14 mouse cellular contexts compared by ENCODE assay signal in the genomic region with DNA sequence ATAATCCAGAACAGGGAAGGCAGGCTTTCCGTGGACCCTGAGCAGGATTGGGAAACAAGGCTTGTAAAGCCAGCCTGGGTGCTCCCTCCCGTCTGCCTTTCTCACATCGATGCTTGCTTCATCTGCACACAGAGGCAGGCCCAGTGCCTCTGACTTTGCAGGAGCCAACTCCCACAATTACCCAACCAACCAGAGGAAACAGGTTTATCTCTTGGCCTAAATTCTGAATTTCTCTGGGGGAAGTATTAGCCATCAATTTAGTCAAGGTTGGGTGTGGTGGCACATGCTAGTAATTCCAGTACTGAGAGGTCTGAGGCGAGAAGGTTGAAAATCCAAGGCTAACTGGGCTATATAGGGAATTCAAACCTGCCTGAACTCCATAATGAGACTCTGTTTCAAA. TPM values are rescaled to one million over a fixed set of nuclear protein-coding genes. Genes with fewer than 3 reads are reported as not detected.
DNase-seq lines count a peak whose midpoint lies in the region; ATAC-seq lines count a peak whose summit lies in the region.
"Had no signal": no experiment of that assay in that cellular context is flagged by ENCODE, and none has a peak within 500 bp of the region (broad histone marks: within the 10 kb centered on the region; RNA-seq: fewer than 3 reads in every experiment).

No protein-coding gene starts in this region.

- 21% methylated on average over 4 of the region's 4 CpGs for WGBS in liver, embryonic 16.5 days (ENCODE audit: insufficient replicate concordance)

- H3K4me3 ChIP-seq in liver, embryonic 16.5 days (ENCODE audit: low read depth, low read length) = no peak overlapping the region
- H3K4me3 ChIP-seq: embryonic facial prominence, embryonic 12.5 days; forebrain, embryonic 10.5 days; hindbrain, embryonic 15.5 days; limb, embryonic 10.5 days had no signal

- no peaks in the 10 kb centered on the region for H3K27me3 ChIP-seq in liver, embryonic 16.5 days (ENCODE audit: control insufficient read depth, insufficient read depth, low read depth, low read length)
- H3K27me3 ChIP-seq: embryonic facial prominence, embryonic 12.5 days; hindbrain, embryonic 15.5 days had no signal

- no peak overlapping the region for H3K4me2 ChIP-seq in liver, embryonic 16.5 days (ENCODE audit: low read depth, low read length)
- H3K4me2 ChIP-seq: embryonic facial prominence, embryonic 12.5 days; hindbrain, embryonic 15.5 days had no signal

- peak; percentile 27 to 80 for DNase-seq in adrenal gland, adult (ENCODE audit: inconsistent age in 2 of 2, low spot score in 1 of 2)
- DNase-seq in adrenal gland, postnatal 25 days = no peak
- DNase-seq in liver (no peak), 416B (ENCODE audit: low read depth) (peak; percentile 84)
- peak; percentile 65 to 67 for DNase-seq in heart, adult 9 months (ENCODE audit: low spot score in 2 of 2)
- no peak for DNase-seq in spleen, postnatal 14 days (ENCODE audit: low spot score in 2 of 2)
- DNase-seq in embryo, embryonic 10 days (ENCODE audit: low spot score) = no peak
- DNase-seq: cerebellum, postnatal 10 days; right cerebral cortex, postnatal 14 days had no signal

- H3K4me1 ChIP-seq in liver, embryonic 16.5 days (ENCODE audit: control insufficient read depth, low read depth, low read length) = peaks cover 7% of the 10 kb centered on the region
- H3K4me1 ChIP-seq: embryonic facial prominence, embryonic 12.5 days; forebrain, embryonic 10.5 days; hindbrain, embryonic 15.5 days had no signal

- H3K9ac ChIP-seq in liver, embryonic 16.5 days (ENCODE audit: low read depth, low read length) = no peak overlapping the region
- H3K9ac ChIP-seq: embryonic facial prominence, embryonic 12.5 days; hindbrain, embryonic 15.5 days had no signal

- no peaks in the 10 kb centered on the region for H3K36me3 ChIP-seq in liver, embryonic 16.5 days (ENCODE audit: control insufficient read depth, insufficient read depth)
- H3K36me3 ChIP-seq: embryonic facial prominence, embryonic 12.5 days; forebrain, embryonic 10.5 days; hindbrain, embryonic 15.5 days; limb, embryonic 10.5 days had no signal

- H3K9me3 ChIP-seq in liver, embryonic 16.5 days (replicated peaks; ENCODE audit: control insufficient read depth, low read length) = no peaks in the 10 kb centered on the region
- H3K9me3 ChIP-seq: hindbrain, embryonic 15.5 days; limb, embryonic 10.5 days had no signal

- peak; percentile 56 for ATAC-seq in liver, embryonic 16.5 days (ENCODE audit: low read depth)

- H3K27ac ChIP-seq in liver, embryonic 16.5 days (ENCODE audit: low read length) = no peak overlapping the region
- H3K27ac ChIP-seq: embryonic facial prominence, embryonic 12.5 days; forebrain, embryonic 10.5 days; hindbrain, embryonic 15.5 days; limb, embryonic 10.5 days had no signal

RNA-seq across cellular contexts. Expression of gene Acap2, which starts 9.4 kb away (rescaled TPM):
- total RNA-seq in adrenal gland, postnatal 25 days (2021) = 43.3 and 49.5 TPM in 2 replicates
- polyA plus RNA-seq in liver, embryonic 16.5 days (2015; fragmentation: Nextera tagmentation; extraction: Ambion mirVana) = 5.6 and 5.9 TPM in 2 replicates

Comparison
In these comparisons a context has a peak if more than half of its experiments do, and no peak if none do; other contexts are left out.
1. DNase-seq: peak in adrenal gland, adult (2 of 2), 416B (single experiment) and heart, adult 9 months (2 of 2); none in adrenal gland, postnatal 25 days (single experiment), liver (single experiment), spleen, postnatal 14 days (0 of 2) and embryo, embryonic 10 days (single experiment).